Mouse (Mus musculus): ENCODE data around the gene Aox4.

DNA sequence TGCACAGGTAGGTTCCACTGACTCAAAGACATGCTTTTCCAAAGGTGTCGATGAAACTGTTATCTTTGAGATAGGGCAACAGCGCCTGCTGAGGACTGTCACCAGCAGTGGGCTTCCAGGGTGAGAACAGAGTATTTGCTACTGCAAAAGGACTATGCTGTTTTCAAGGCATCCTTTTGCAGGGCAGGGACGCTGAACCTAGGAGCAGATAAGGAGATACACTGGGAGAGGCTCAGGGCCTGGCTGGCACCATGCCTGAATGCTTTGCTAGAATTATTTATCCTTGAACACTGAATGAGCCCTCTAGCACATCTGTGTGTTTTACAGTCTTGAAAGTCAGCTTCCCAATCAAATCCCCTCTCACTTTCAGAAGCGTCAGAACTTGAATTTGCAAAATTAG is 11.8 kb upstream of the Aox4 start:
- no peak for TF ChIP-seq CTCF (IDR thresholded peaks at IDR 0.05; ENCODE audit: insufficient read depth, low read depth, low read length)
- no peak for TF ChIP-seq POLR2A (IDR thresholded peaks at IDR 0.05; ENCODE audit: insufficient read depth, low read depth, low read length)
